Mouse (Mus musculus): ENCODE data around the gene Tas1r2.

- TF ChIP-seq POLR2A (IDR thresholded peaks at IDR 0.05; ENCODE audit: low read depth, low read length) = no peak
- no peak for TF ChIP-seq CTCF (IDR thresholded peaks at IDR 0.05; ENCODE audit: extremely low read depth, insufficient read depth, insufficient read length, insufficient replicate concordance)
Measured at GRCm38 (mm10) chr4:139653238-139653637, at the start of gene Tas1r2.
